ENCODE assay signal across 8 mouse cellular contexts in genomic region chr1:75478916-75479634, GRCm38 (mm10). TPM values are rescaled to one million over a fixed set of nuclear protein-coding genes. Genes with fewer than 3 reads are reported as not detected.
DNase-seq lines count a peak whose midpoint lies in the region; ATAC-seq and TF ChIP-seq lines count a peak whose summit lies in the region.

Chpf (minus strand) TSS chr1:75479307.
Tmem198 (plus strand) TSS chr1:75479532.

- peak; percentile 82 for ATAC-seq in megakaryocyte, adult 5-6 weeks (ENCODE audit: poor library complexity, severe bottlenecking)

- no peak for TF ChIP-seq CTCF in cortical plate, adult 2 months (IDR thresholded peaks at IDR 0.05; ENCODE audit: extremely low read depth, insufficient read depth, low read length)
- no peak for TF ChIP-seq CTCF in left cerebral cortex, adult 2 months (IDR thresholded peaks at IDR 0.05)

- peak within 1 kb of the TSS; percentile 96 for H3K27ac ChIP-seq in cortical plate, adult 2 months (ENCODE audit: insufficient read depth, low read length)
- peak within 1 kb of the TSS; percentile 98 for H3K27ac ChIP-seq in left cerebral cortex, adult 2 months

- H3K4me1 ChIP-seq in cortical plate, adult 2 months (ENCODE audit: control insufficient read depth, insufficient read depth, low read length): no peaks in the 10 kb centered on the region

- peak within 1 kb of the TSS; percentile 98 for H3K4me3 ChIP-seq in cortical plate, adult 2 months (ENCODE audit: insufficient read depth, low read length)
- H3K4me3 ChIP-seq in left cerebral cortex, adult 2 months: peak within 1 kb of the TSS; percentile 87

- TF ChIP-seq POLR2A in cortical plate, adult 2 months (IDR thresholded peaks at IDR 0.05; ENCODE audit: extremely low read depth, insufficient read depth, low read length): peak; percentile 70

- intact Hi-C loops in left cerebral cortex, adult 2 months (cut with DNase I): loop anchor here (2.0 to 5.0 kb wide), 4 partner anchors 80 to 118 kb away; no protein-coding TSS in a partner anchor

- peak; percentile 98 for DNase-seq in adipocyte (ENCODE audit: low spot score)
- DNase-seq in gastrocnemius, adult 8-10 months (ENCODE audit: low spot score in 2 of 2): peak; percentile 87 to 90
- peak; percentile 78 for DNase-seq in hindlimb bud, embryonic 11.5 days (ENCODE audit: extremely low spot score, low read depth, low spot score)
- peak; percentile 95 to 98 for DNase-seq in left cerebral cortex, adult 2 months (ENCODE audit: extremely low spot score in 1 of 2, low spot score in 2 of 2)
- DNase-seq in right cerebral cortex, adult 18-20 months: peak; percentile 98
- peak; percentile 88 for DNase-seq in urinary bladder, adult 2 months (ENCODE audit: low spot score)

RNA-seq across cellular contexts. Expression of gene Chpf, which starts in this region (rescaled TPM):
- polyA plus RNA-seq in cortical plate, adult 2 months (2012; rRNA removed): 78.0 and 81.6 TPM in 2 replicates
- total RNA-seq in gastrocnemius, adult 8-10 months (2022): 1 to 10 TPM; 2.0 to 3.5 (median 2.5) TPM
- total RNA-seq in left cerebral cortex, adult 2 months (2021): 10 to 100 TPM; 80.5 to 87.3 TPM
- total RNA-seq in megakaryocyte, adult 5-6 weeks (2015): 0.50 and 0.69 TPM in 2 replicates
- total RNA-seq in megakaryocyte, adult 5-6 weeks (2017): 0.37 and 0.41 TPM in 2 replicates
- 65.0 and 69.4 TPM in 2 replicates for polyA plus RNA-seq in urinary bladder, adult 2 months (2012; rRNA removed)

RNA-seq across cellular contexts. Expression of gene Tmem198, which starts in this region (rescaled TPM):
- polyA plus RNA-seq in cortical plate, adult 2 months (2012; rRNA removed): 103 and 108 TPM in 2 replicates
- total RNA-seq in gastrocnemius, adult 8-10 months (2022): not detected
- total RNA-seq in left cerebral cortex, adult 2 months (2021): 100 to 1,000 TPM; 110 to 112 TPM
- 0.11 TPM in 1 of 2 replicates, not detected in the other for total RNA-seq in megakaryocyte, adult 5-6 weeks (2015)
- total RNA-seq in megakaryocyte, adult 5-6 weeks (2017): 0.15 TPM in 1 of 2 replicates, not detected in the other
- 1.1 and 1.6 TPM in 2 replicates for polyA plus RNA-seq in urinary bladder, adult 2 months (2012; rRNA removed)

Comparison
In these comparisons a context has a peak if more than half of its experiments do, and no peak if none do; other contexts are left out.
1. Peak in every context shown above with its lines: DNase-seq, ATAC-seq, H3K4me3 ChIP-seq and H3K27ac ChIP-seq.
2. RNA of gene Chpf (total RNA-seq): 80.5 to 87.3 TPM in left cerebral cortex, adult 2 months; 2.0 to 3.5 TPM in gastrocnemius, adult 8-10 months and 0.37 to 0.69 TPM in megakaryocyte, adult 5-6 weeks; every median in the first group is over 10 times any median in the second.
3. RNA of gene Tmem198 (total RNA-seq): 110 to 112 TPM in left cerebral cortex, adult 2 months; 0.11 to 0.15 TPM in megakaryocyte, adult 5-6 weeks and not detected in gastrocnemius, adult 8-10 months; every median in the first group is over 10 times any median in the second.
4. RNA of gene Tmem198 (polyA plus RNA-seq): 103 to 108 TPM in cortical plate, adult 2 months; 1.1 to 1.6 TPM in urinary bladder, adult 2 months; every median in the first group is over 10 times any median in the second.
5. Peak in ATAC-seq in megakaryocyte, adult 5-6 weeks; RNA of the genes that start here not detected or under 1 TPM.